Mouse (Mus musculus) midbrain, embryonic 16.5 days (tissue): ENCODE measurements around the gene Iqcd. TPM values are rescaled to one million over a fixed set of nuclear protein-coding genes. Genes with fewer than 3 reads are reported as not detected.
A peak's percentile ranks its signal among the peaks of the same experiment; 100 is the strongest.

Source experiments
- ATAC-seq: fragments of 200-750 bp; cut with Nextera tagmentation; 2 replicates; pipeline ENCODE4 v1.8.0; 2017; ENCODE audit warnings: moderate TSS enrichment
- H3K27ac ChIP-seq: fragments of 300-500 bp; sonication (generic); 2 replicates; pipeline ENCODE4 v1.5.1; 2014; ENCODE audit warnings: mild to moderate bottlenecking, low read length, mixed read lengths
- H3K27me3 ChIP-seq: fragments of 300-500 bp; sonication (generic); 2 replicates; pipeline ENCODE4 v1.6.1; 2014; ENCODE audit warnings: low read depth, low read length, mixed read lengths; ENCODE audit not compliant: control insufficient read depth, insufficient read depth
- H3K36me3 ChIP-seq: fragments of 300-500 bp; sonication (generic); 2 replicates; pipeline ENCODE4 v1.6.1; 2014; ENCODE audit warnings: mild to moderate bottlenecking, low read length, moderate library complexity, mixed read lengths; ENCODE audit not compliant: control insufficient read depth, insufficient read depth
- H3K4me1 ChIP-seq: fragments of 300-500 bp; sonication (generic); 2 replicates; pipeline ENCODE4 v1.6.1; 2014; ENCODE audit warnings: mild to moderate bottlenecking, low read length, mixed read lengths; ENCODE audit not compliant: control insufficient read depth, insufficient read depth
- H3K4me2 ChIP-seq: fragments of 300-500 bp; sonication (generic); 2 replicates; pipeline ENCODE4 v1.6.1; 2014; ENCODE audit warnings: mild to moderate bottlenecking, low read length, mixed read lengths
- H3K4me3 ChIP-seq: fragments of 300-500 bp; sonication (generic); 2 replicates; pipeline ENCODE4 v1.5.1; 2014; ENCODE audit warnings: low read depth, mild to moderate bottlenecking, low read length, moderate library complexity, mixed read lengths
- H3K9ac ChIP-seq: fragments of 300-500 bp; sonication (generic); 2 replicates; pipeline ENCODE4 v1.6.1; 2014; ENCODE audit warnings: low read depth, low read length, mixed read lengths
- H3K9me3 ChIP-seq: fragments of 300-500 bp; sonication (generic); replicated peaks from 2 replicates; pipeline ENCODE4 v1.6.1; 2014; ENCODE audit warnings: mild to moderate bottlenecking, low read length, mixed read lengths; ENCODE audit not compliant: control insufficient read depth, poor library complexity, severe bottlenecking
- WGBS: fragments of 180-500 bp; shearing (Covaris S2); extraction: QIAGEN DNeasy Blood & Tissue Kit; methylation state at CpG from one replicate; pipeline ENCODE4 v1.1.7; 2014; 5-methylcytosine and 5-hydroxymethylcytosine counted together
- polyA plus RNA-seq: library from polyadenylated mRNA; unstranded; fragments of >200 nt; fragmentation: Nextera tagmentation; extraction: Ambion mirVana; gene quantifications from 2 replicates; pipeline ENCODE4 v1.2.1, GENCODE M21; 2015

The Iqcd gene
- polyA plus RNA-seq, 1 experiment from 2014 or later = 2.1 TPM

- H3K4me1 ChIP-seq = peaks cover 12% of the 10 kb centered on the region
- H3K27me3 ChIP-seq = no peaks in the 10 kb centered on the region
- H3K4me2 ChIP-seq = peak overlapping the region; percentile 99
- peak; percentile 4; the same call in 1 of the 2 replicates for ATAC-seq
- H3K4me3 ChIP-seq = peak overlapping the region; percentile 79
- H3K9me3 ChIP-seq = no peaks in the 10 kb centered on the region
- H3K9ac ChIP-seq = peak overlapping the region; percentile 92
- H3K27ac ChIP-seq = peak overlapping the region; percentile 77
- peaks cover 3% of the 10 kb centered on the region; the same call in 1 of the 2 replicates for H3K36me3 ChIP-seq
- WGBS = 3% methylated on average over 26 of the region's 29 CpGs
These were observed 762 bp upstream of the Iqcd start for GRCm38 (mm10) chr5:120587940-120588568.

GRCm38 (mm10) chr5:120590356-120591010 lies 1.7 kb downstream of the Iqcd start:
- no peak overlapping the region for H3K4me2 ChIP-seq
- H3K36me3 ChIP-seq = no peaks in the 10 kb centered on the region
- ATAC-seq = no peak
- H3K9ac ChIP-seq = no peak overlapping the region
- H3K27me3 ChIP-seq = no peaks in the 10 kb centered on the region
- no peak overlapping the region for H3K27ac ChIP-seq
- H3K9me3 ChIP-seq = no peaks in the 10 kb centered on the region
- WGBS = 78% methylated on average over 16 of the region's 16 CpGs
- H3K4me3 ChIP-seq = no peak overlapping the region
- H3K4me1 ChIP-seq = peaks cover 12% of the 10 kb centered on the region

- no peaks in the 10 kb centered on the region for H3K9me3 ChIP-seq
- H3K9ac ChIP-seq = no peak overlapping the region
- H3K36me3 ChIP-seq = no peaks in the 10 kb centered on the region
- H3K4me3 ChIP-seq = no peak overlapping the region
- peaks cover 10% of the 10 kb centered on the region for H3K4me1 ChIP-seq
- no peaks in the 10 kb centered on the region for H3K27me3 ChIP-seq
- H3K27ac ChIP-seq = no peak overlapping the region
- WGBS = 74% methylated on average over 7 of the region's 7 CpGs
- no peak for ATAC-seq
- no peak overlapping the region for H3K4me2 ChIP-seq
These were observed 3.3 kb downstream of the Iqcd start for GRCm38 (mm10) chr5:120592141-120592540.

GRCm38 (mm10) chr5:120594485-120594884 lies 5.7 kb downstream of the Iqcd start:
- H3K27ac ChIP-seq = no peak overlapping the region
- no peak for ATAC-seq
- no peaks in the 10 kb centered on the region for H3K36me3 ChIP-seq
- H3K4me1 ChIP-seq = no peaks in the 10 kb centered on the region
- WGBS = 93% methylated on average over 6 of the region's 6 CpGs
- H3K9ac ChIP-seq = no peak overlapping the region
- H3K27me3 ChIP-seq = no peaks in the 10 kb centered on the region
- no peak overlapping the region for H3K4me2 ChIP-seq
- H3K4me3 ChIP-seq = no peak overlapping the region
- H3K9me3 ChIP-seq = no peaks in the 10 kb centered on the region

- no peaks in the 10 kb centered on the region for H3K9me3 ChIP-seq
- no peak overlapping the region for H3K4me2 ChIP-seq
- no peak overlapping the region for H3K4me3 ChIP-seq
- 95% methylated on average over 6 of the region's 6 CpGs for WGBS
- no peak for ATAC-seq
- H3K27ac ChIP-seq = no peak overlapping the region
- no peaks in the 10 kb centered on the region for H3K4me1 ChIP-seq
- H3K9ac ChIP-seq = no peak overlapping the region
- H3K36me3 ChIP-seq = no peaks in the 10 kb centered on the region
- no peaks in the 10 kb centered on the region for H3K27me3 ChIP-seq
These were observed 10.8 kb downstream of the Iqcd start for GRCm38 (mm10) chr5:120599625-120600024.

DNA sequence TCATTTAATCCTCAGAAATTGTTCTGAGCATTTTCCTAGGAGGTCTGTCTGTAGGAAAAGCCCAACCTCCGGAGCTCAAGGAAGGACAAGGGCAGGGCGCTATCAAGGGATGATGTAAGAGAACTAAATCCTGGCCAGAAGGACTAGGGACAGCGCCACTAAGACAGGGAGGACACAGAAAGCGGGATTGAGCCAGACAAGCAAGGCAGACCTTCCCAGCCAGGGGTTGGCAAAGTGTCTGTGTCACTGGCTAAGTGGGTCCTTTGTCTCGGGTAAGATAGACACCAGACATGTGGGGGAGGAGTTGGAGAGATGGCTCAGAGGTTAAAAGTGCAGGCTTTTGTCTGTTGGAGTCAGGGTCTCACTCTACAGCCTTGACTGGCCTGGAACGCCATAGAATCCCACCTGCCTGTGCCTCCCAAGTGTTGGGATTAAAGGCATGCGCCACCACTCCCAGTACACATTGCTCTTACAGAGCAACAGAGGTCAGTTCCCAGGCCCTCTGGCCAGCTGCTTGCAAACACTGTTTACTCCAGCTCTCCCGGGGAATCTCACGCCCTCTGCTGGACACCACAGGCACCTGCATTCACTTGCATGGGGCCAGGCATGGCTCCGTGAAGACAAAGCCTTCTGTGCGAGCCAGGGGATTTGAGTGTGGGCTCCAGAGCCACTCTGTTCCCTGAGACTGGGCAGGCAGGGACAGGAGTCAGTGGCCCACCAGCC lies 12.3 kb downstream of the Iqcd start:
- no peak for ATAC-seq
- no peak overlapping the region for H3K4me3 ChIP-seq
- 62% methylated on average over 11 of the region's 11 CpGs for WGBS
- no peak overlapping the region for H3K4me2 ChIP-seq
- H3K9ac ChIP-seq = no peak overlapping the region
- peaks cover 5% of the 10 kb centered on the region for H3K4me1 ChIP-seq
- H3K9me3 ChIP-seq = no peaks in the 10 kb centered on the region
- no peaks in the 10 kb centered on the region for H3K27me3 ChIP-seq
- H3K36me3 ChIP-seq = no peaks in the 10 kb centered on the region
- H3K27ac ChIP-seq = no peak overlapping the region

DNA sequence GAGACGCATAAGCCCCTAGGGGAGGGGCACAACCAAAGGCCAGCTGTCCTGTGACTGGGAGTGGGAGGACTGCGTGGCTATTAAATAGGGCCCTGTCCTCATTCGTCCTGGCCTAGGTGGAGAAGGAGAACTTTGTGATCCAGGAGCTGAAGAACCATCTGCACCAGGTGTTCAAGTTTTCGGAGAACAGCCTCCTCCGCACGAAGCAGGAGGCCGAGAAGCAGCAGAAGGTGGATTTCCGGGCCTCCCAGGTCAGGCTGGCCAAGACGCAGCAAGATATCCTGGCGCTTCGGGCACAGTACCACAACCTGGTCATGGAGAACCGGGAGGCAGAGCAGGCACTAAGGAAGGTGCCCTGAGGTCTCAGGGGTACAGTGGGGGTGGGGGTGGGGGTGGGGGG lies 13.4 kb downstream of the Iqcd start:
- Histone ChIP-seq H3K4me2 (no peak overlapping the region), H3K36me3 (no peaks in the 10 kb centered on the region), H3K4me1 (peaks cover 5% of the 10 kb centered on the region), H3K4me3 (no peak overlapping the region), H3K9me3 (no peaks in the 10 kb centered on the region), H3K27me3 (no peaks in the 10 kb centered on the region), H3K9ac (no peak overlapping the region), H3K27ac (no peak overlapping the region)
- 93% methylated on average over 12 of the region's 12 CpGs for WGBS
- ATAC-seq = no peak

DNA sequence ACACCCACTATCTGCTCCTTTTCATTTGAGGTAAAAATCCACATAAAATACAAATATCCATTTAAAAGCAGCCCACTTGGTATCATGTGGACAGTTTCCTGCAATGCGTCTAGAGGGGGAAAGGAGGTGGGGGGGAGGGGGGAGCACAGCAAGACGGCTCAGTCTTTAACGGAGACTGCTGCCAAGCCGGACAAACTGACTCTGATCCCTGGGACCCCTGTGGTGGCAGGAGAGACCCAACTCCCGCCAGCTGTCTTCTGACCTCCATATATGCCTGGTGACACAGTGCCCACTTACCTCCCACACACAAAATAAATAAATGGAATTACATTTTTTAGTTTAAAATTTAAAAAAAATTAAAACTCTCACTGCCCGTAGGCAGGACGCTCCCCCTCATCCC lies 14.7 kb downstream of the Iqcd start:
- Histone ChIP-seq H3K27me3 (no peaks in the 10 kb centered on the region), H3K4me3 (no peak overlapping the region), H3K27ac (no peak overlapping the region), H3K9ac (no peak overlapping the region), H3K36me3 (no peaks in the 10 kb centered on the region), H3K4me2 (no peak overlapping the region), H3K9me3 (no peaks in the 10 kb centered on the region), H3K4me1 (peaks cover 5% of the 10 kb centered on the region)
- ATAC-seq = no peak
- WGBS = 50% methylated on average over 7 of the region's 7 CpGs

- Histone ChIP-seq H3K9me3 (no peaks in the 10 kb centered on the region), H3K4me1 (peaks cover 5% of the 10 kb centered on the region), H3K27me3 (no peaks in the 10 kb centered on the region), H3K9ac (peak overlapping the region; percentile 43), H3K4me2 (peak overlapping the region; percentile 70), H3K36me3 (no peaks in the 10 kb centered on the region), H3K4me3 (peak overlapping the region; percentile 37), H3K27ac (peak overlapping the region; percentile 74)
- no peak for ATAC-seq
- WGBS = 1% methylated on average over 6 of the region's 6 CpGs
These were observed 16.0 kb downstream of the Iqcd start for GRCm38 (mm10) chr5:120604839-120605238.
